Mouse (Mus musculus) forebrain, postnatal 0 days (tissue): ENCODE measurements at regions not wholly inside any gene's neighbourhood (a gene's known extent, or its start where the extent isn't known, plus 50 kb on each side); places are given as distances from the start of the nearest gene placed in this dataset.

Experiments
- ATAC-seq: fragments of 200-750 bp; cut with Nextera tagmentation; 2 replicates; pipeline ENCODE4 v1.8.0; 2017; ENCODE audit warnings: mild to moderate bottlenecking, moderate library complexity
- DNase-seq: peaks from one replicate; pipeline ENCODE4 v3.0.0-alpha.2; 2015
- H3K27ac ChIP-seq: fragments of 300-500 bp; sonication (generic); 2 replicates; pipeline ENCODE4 v1.5.1; 2014; ENCODE audit warnings: low read depth, mild to moderate bottlenecking, antibody characterized with exemption, low read length, moderate library complexity, mixed read lengths
- H3K27me3 ChIP-seq: fragments of 300-500 bp; sonication (generic); 2 replicates; pipeline ENCODE4 v1.6.1; 2014; ENCODE audit warnings: mild to moderate bottlenecking, low read length, mixed read lengths; ENCODE audit not compliant: insufficient read depth
- H3K36me3 ChIP-seq: fragments of 300-500 bp; sonication (generic); 2 replicates; pipeline ENCODE4 v1.6.1; 2014; ENCODE audit warnings: mild to moderate bottlenecking, moderate library complexity; ENCODE audit not compliant: insufficient read depth
- H3K4me1 ChIP-seq: fragments of 300-500 bp; sonication (generic); 2 replicates; pipeline ENCODE4 v1.6.1; 2014; ENCODE audit warnings: antibody characterized with exemption; ENCODE audit not compliant: insufficient read depth
- H3K4me2 ChIP-seq: fragments of 300-500 bp; sonication (generic); 2 replicates; pipeline ENCODE4 v1.6.1; 2014; ENCODE audit warnings: low read depth, mild to moderate bottlenecking, moderate library complexity
- H3K4me3 ChIP-seq: fragments of 300-500 bp; sonication (generic); 2 replicates; pipeline ENCODE4 v1.5.1; 2014; ENCODE audit warnings: low read depth, low read length, mixed read lengths
- H3K9ac ChIP-seq: fragments of 300-500 bp; sonication (generic); 2 replicates; pipeline ENCODE4 v1.6.1; 2014; ENCODE audit warnings: mild to moderate bottlenecking
- H3K9me3 ChIP-seq: fragments of 300-500 bp; sonication (generic); 2 replicates; pipeline ENCODE4 v1.6.1; 2016; ENCODE audit warnings: low read length
- CTCF ChIP-seq: sonication (generic); IDR thresholded peaks from 2 replicates; pipeline ENCODE4 v1.5.1; 2016; ENCODE audit warnings: antibody characterized with exemption, control low read depth, low read depth
- WGBS: fragments of 180-500 bp; shearing (Covaris S2); extraction: QIAGEN DNeasy Blood & Tissue Kit; methylation state at CpG from one replicate; pipeline ENCODE4 v1.1.7; 2014; 5-methylcytosine and 5-hydroxymethylcytosine counted together

DNA sequence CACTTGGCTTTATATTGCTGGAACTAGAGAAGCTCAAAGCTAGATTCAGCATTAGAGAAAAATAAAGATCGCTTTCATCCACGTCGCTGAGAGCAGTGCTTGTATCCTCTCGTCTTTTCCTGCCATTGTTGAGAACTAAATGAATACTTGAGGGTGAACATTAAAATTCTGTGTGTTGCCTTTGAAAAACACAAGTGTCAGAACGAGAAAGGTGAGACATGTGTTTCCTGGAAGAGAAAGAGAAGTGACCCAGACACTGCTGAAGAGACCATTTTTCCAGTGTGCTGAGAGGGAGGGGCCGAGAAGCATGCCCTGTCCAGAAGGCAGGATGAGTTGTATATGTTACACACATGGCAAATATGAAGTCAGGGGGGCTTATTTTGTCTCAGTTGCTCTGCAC is 77.5 kb upstream of the Prep start:
- H3K4me1 ChIP-seq, result no peaks in the 10 kb centered on the region
- H3K36me3 ChIP-seq, result no peaks in the 10 kb centered on the region
- ATAC-seq (no peak), DNase-seq (no peak)
- no peak overlapping the region for H3K4me3 ChIP-seq
- no peak overlapping the region for H3K9ac ChIP-seq
- no peak for TF ChIP-seq CTCF
- no peaks in the 10 kb centered on the region for H3K27me3 ChIP-seq
- no peak overlapping the region for H3K4me2 ChIP-seq
- 63% methylated on average over 6 of the region's 6 CpGs for WGBS
- H3K9me3 ChIP-seq, result no peaks in the 10 kb centered on the region
- H3K27ac ChIP-seq, result no peak overlapping the region

DNA sequence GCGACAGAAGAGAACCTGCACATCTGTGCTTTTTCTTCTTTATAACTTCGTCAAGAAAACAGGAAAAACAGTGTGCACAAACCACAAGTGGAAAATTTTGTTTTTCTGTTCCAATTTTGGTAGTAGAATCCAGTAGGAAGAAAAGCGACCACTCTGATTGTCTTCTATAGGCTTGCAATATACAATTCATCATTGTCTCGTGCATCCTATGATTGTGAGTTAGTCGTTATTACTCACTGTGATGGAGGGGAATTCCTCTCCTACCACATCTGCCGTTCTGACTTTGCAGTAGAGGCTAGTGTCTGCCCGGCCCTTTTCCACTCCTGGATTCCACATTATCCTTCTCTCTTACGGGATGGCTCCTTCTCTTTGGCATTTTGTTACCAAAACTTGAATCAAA is 78.2 kb upstream of the Prep start:
- H3K9me3 ChIP-seq, result no peaks in the 10 kb centered on the region
- H3K27ac ChIP-seq, result no peak overlapping the region
- no peak for DNase-seq
- no peak overlapping the region for H3K9ac ChIP-seq
- no peak for TF ChIP-seq CTCF
- H3K27me3 ChIP-seq, result no peaks in the 10 kb centered on the region
- no peak overlapping the region for H3K4me3 ChIP-seq
- no peak for ATAC-seq
- H3K4me2 ChIP-seq, result no peak overlapping the region
- H3K4me1 ChIP-seq, result no peaks in the 10 kb centered on the region
- WGBS, result 75% methylated on average over 8 of the region's 8 CpGs
- no peaks in the 10 kb centered on the region for H3K36me3 ChIP-seq

DNA sequence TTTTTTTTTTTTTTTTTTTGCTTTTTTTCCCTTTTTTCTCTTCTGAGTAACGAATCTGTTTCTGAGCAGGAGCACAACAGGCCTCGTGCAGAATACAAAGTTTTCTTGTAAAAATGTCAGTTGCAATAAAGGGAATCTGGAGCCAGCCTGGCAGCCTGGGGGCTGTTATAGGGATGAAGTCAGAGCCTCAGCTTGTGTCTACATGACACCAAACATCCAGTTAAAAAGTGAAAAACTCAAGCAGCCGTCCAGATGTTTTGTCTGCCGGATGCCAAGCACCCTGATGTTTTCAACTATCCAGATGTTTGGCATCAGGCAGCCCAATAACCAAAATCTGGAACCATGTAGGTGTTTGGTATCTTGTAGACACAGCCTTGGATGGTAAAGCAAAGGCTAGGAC is 79.4 kb upstream of the Prep start:
- no peak for ATAC-seq
- H3K4me2 ChIP-seq, result no peak overlapping the region
- no peaks in the 10 kb centered on the region for H3K27me3 ChIP-seq
- no peak overlapping the region for H3K27ac ChIP-seq
- no peaks in the 10 kb centered on the region for H3K4me1 ChIP-seq
- H3K9me3 ChIP-seq, result no peaks in the 10 kb centered on the region
- TF ChIP-seq CTCF, result no peak
- no peak overlapping the region for H3K9ac ChIP-seq
- H3K4me3 ChIP-seq, result no peak overlapping the region
- H3K36me3 ChIP-seq, result no peaks in the 10 kb centered on the region
- WGBS, result 61% methylated on average over 4 of the region's 4 CpGs
- no peak for DNase-seq

DNA sequence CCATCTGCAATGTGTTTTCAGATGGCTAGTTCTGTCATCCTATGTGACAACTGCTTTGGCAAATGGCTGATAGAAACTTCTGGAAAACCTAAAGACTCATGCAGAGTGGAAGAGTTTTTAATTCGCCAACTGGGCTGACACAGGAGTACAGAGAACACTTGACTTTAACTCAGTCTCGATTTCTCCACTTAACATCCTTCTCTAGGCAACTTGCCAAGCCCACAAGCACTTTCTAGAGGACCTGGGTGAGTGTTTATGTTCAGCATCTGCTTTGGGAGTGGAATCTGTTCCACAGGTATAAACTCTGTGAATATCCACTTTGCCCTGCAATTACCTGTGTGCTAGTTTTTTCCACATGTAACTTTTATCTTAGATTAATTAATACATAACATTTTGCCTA is 85.1 kb upstream of the Prep start:
- ATAC-seq, result no peak
- Histone ChIP-seq H3K27me3 (no peaks in the 10 kb centered on the region), H3K27ac (no peak overlapping the region), H3K9me3 (no peaks in the 10 kb centered on the region), H3K4me2 (no peak overlapping the region), H3K36me3 (no peaks in the 10 kb centered on the region), H3K4me3 (no peak overlapping the region), H3K9ac (no peak overlapping the region), H3K4me1 (no peaks in the 10 kb centered on the region)
- no peak for DNase-seq
- WGBS, result 46% methylated on average over 2 of the region's 2 CpGs
- TF ChIP-seq CTCF, result no peak

DNA sequence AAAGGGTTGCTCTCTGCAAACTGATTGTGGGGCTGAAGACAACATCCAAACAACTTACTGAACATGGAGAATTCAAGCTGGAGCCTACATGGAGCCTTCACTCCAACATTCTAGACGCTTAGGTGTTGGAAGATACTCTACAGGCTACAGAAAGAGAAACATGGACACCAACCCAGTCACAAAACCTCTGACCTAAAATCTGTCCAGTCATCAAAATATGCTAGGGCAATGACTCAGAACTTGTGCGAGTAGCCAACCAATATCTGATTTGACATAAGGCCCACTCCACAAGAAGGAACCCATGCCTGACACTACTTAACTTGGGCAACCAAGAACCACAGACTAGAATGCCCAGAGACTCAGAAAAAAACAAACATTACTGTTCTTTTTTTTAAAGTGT is 90.2 kb upstream of the Prep start:
- DNase-seq (no peak), ATAC-seq (no peak)
- Histone ChIP-seq H3K27me3 (no peaks in the 10 kb centered on the region), H3K9me3 (no peaks in the 10 kb centered on the region), H3K9ac (no peak overlapping the region), H3K4me3 (no peak overlapping the region), H3K36me3 (no peaks in the 10 kb centered on the region), H3K27ac (no peak overlapping the region), H3K4me1 (no peaks in the 10 kb centered on the region), H3K4me2 (no peak overlapping the region)
- no peak for TF ChIP-seq CTCF
- 92% methylated on average over 2 of the region's 2 CpGs for WGBS

DNA sequence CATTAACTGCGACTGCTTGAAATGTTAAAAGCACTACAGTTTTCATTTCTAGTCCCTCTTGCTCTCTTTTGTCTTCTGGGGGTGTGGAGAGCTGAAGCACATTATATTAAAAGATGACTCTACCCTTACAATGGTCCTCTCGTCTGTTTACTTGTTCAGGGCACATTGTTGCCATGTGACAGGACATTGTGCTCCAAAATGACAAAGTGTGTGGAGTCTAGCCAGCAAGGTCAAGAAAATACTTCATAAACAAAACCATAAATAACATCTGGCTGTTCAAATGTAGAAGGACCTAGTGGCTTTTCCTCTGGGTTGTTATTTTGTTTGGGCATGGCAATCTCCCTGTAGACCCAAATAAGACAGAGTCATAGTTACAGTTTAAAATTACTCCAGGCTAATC is 95.1 kb upstream of the Prep start:
- Histone ChIP-seq H3K27ac (no peak overlapping the region), H3K4me2 (no peak overlapping the region), H3K9ac (no peak overlapping the region), H3K4me1 (no peaks in the 10 kb centered on the region), H3K9me3 (no peaks in the 10 kb centered on the region), H3K4me3 (no peak overlapping the region), H3K27me3 (no peaks in the 10 kb centered on the region), H3K36me3 (no peaks in the 10 kb centered on the region)
- no peak for ATAC-seq
- WGBS, result 76% methylated on average over 2 of the region's 2 CpGs
- TF ChIP-seq CTCF, result no peak
- DNase-seq, result no peak

DNA sequence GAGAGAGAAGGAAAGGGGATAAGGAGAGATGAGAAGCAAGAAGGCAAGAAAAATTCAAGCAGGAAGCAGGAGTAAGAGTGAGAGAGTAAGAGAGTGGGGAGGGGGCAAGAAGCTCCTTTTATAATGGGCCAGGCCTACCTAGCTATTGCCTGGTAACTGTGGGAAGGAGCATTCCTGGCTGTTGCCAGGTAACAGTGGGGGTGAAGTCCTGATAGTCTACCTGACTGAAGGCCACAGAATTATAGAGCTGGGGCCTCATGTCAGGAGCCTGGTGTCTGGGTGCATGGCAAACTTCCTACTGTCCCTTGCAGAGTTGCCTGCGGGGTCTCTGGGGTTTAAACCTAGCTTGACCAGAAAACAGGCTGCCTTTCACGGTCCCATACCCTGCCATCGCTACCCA is 107.0 kb upstream of the Prep start:
- ATAC-seq (no peak), DNase-seq (no peak)
- no peak overlapping the region for H3K4me2 ChIP-seq
- H3K36me3 ChIP-seq, result no peaks in the 10 kb centered on the region
- 85% methylated on average over 3 of the region's 3 CpGs for WGBS
- no peak for TF ChIP-seq CTCF
- no peak overlapping the region for H3K4me3 ChIP-seq
- H3K27ac ChIP-seq, result no peak overlapping the region
- H3K9me3 ChIP-seq, result no peaks in the 10 kb centered on the region
- no peaks in the 10 kb centered on the region for H3K4me1 ChIP-seq
- H3K9ac ChIP-seq, result no peak overlapping the region
- no peaks in the 10 kb centered on the region for H3K27me3 ChIP-seq

DNA sequence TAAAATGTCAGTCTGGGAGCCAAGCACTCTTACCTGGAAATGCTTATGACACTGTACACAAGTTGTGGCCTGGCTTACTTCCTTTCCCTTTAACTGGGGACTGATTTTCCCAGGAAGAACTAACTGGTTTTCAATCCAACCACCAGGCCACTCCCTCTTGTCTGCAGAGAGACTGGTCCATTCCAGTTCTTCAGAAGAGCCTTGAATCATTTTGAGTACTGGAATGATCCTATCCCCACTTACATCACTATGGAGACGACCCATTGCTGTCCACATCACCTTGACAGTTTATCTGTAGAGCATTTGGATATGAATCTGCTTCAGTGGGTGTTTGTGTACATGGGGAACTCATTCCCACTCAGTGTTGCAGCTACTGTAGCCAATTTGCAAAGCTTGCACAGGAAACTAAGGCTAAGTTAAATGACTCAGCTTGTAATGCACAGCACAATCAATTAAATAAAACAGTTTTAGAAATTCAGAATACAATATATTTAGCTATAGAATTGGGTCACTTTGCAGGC is 121.7 kb upstream of the Prep start:
- Histone ChIP-seq H3K9me3 (no peaks in the 10 kb centered on the region), H3K27me3 (no peaks in the 10 kb centered on the region), H3K27ac (no peak overlapping the region), H3K36me3 (no peaks in the 10 kb centered on the region), H3K4me2 (no peak overlapping the region), H3K9ac (no peak overlapping the region), H3K4me3 (no peak overlapping the region), H3K4me1 (no peaks in the 10 kb centered on the region)
- DNase-seq (no peak), ATAC-seq (no peak)
- no peak for TF ChIP-seq CTCF
- 57% methylated on average over 1 of the region's 1 CpGs for WGBS
